Mouse (Mus musculus) embryonic facial prominence, embryonic 14.5 days (tissue): ENCODE data around the gene Arf5. TPM values are rescaled to one million over a fixed set of nuclear protein-coding genes. Genes with fewer than 3 reads are reported as not detected.

Source experiments
- ATAC-seq: fragments of 200-750 bp; cut with Nextera tagmentation; 2 replicates; pipeline ENCODE4 v1.8.0; 2017; ENCODE audit warnings: low read depth, moderate number of reproducible peaks, moderate TSS enrichment
- DNase-seq: peaks from one replicate; pipeline ENCODE4 v3.0.0-alpha.2; 2015; ENCODE audit warnings: low spot score
- H3K27ac ChIP-seq: fragments of 300-500 bp; sonication (generic); replicated peaks from 2 replicates; pipeline ENCODE4 v1.5.1; 2014; ENCODE audit warnings: low read depth, mild to moderate bottlenecking, low read length, moderate library complexity
- H3K27me3 ChIP-seq: fragments of 300-500 bp; sonication (generic); replicated peaks from 2 replicates; pipeline ENCODE4 v1.6.1; 2014; ENCODE audit warnings: low read length; ENCODE audit not compliant: control insufficient read depth, insufficient read depth
- H3K36me3 ChIP-seq: fragments of 300-500 bp; sonication (generic); 2 replicates; pipeline ENCODE4 v1.6.1; 2014; ENCODE audit warnings: low read length, mixed read lengths; ENCODE audit not compliant: control insufficient read depth, insufficient read depth
- H3K4me1 ChIP-seq: fragments of 300-500 bp; sonication (generic); 2 replicates; pipeline ENCODE4 v1.6.1; 2014; ENCODE audit warnings: antibody characterized with exemption, low read length; ENCODE audit not compliant: control insufficient read depth, insufficient read depth
- H3K4me2 ChIP-seq: fragments of 300-500 bp; sonication (generic); 2 replicates; pipeline ENCODE4 v1.6.1; 2014; ENCODE audit warnings: low read depth, mild to moderate bottlenecking, low read length, moderate library complexity, mixed read lengths
- H3K4me3 ChIP-seq: fragments of 300-500 bp; sonication (generic); 2 replicates; pipeline ENCODE4 v1.5.1; 2014; ENCODE audit warnings: low read depth, mild to moderate bottlenecking, low read length
- H3K9ac ChIP-seq: fragments of 300-500 bp; sonication (generic); 2 replicates; pipeline ENCODE4 v1.6.1; 2014; ENCODE audit warnings: low read depth, mild to moderate bottlenecking, low read length, moderate library complexity, mixed read lengths
- H3K9me3 ChIP-seq: fragments of 300-500 bp; sonication (generic); 2 replicates; pipeline ENCODE4 v1.6.1; 2016; ENCODE audit warnings: low read length; ENCODE audit not compliant: control insufficient read depth
- WGBS: fragments of 180-500 bp; shearing (Covaris S2); extraction: QIAGEN DNeasy Blood & Tissue Kit; methylation state at CpG from one replicate; pipeline ENCODE4 v1.1.7; 2014; 5-methylcytosine and 5-hydroxymethylcytosine counted together
- polyA plus RNA-seq: library from polyadenylated mRNA; unstranded; fragments of >200 nt; fragmentation: Nextera tagmentation; extraction: Ambion mirVana; gene quantifications from 2 replicates; pipeline ENCODE4 v1.2.1, GENCODE M21; 2014

Arf5 gene
- polyA plus RNA-seq, 1 experiment from 2014 or later: 353 TPM

DNA sequence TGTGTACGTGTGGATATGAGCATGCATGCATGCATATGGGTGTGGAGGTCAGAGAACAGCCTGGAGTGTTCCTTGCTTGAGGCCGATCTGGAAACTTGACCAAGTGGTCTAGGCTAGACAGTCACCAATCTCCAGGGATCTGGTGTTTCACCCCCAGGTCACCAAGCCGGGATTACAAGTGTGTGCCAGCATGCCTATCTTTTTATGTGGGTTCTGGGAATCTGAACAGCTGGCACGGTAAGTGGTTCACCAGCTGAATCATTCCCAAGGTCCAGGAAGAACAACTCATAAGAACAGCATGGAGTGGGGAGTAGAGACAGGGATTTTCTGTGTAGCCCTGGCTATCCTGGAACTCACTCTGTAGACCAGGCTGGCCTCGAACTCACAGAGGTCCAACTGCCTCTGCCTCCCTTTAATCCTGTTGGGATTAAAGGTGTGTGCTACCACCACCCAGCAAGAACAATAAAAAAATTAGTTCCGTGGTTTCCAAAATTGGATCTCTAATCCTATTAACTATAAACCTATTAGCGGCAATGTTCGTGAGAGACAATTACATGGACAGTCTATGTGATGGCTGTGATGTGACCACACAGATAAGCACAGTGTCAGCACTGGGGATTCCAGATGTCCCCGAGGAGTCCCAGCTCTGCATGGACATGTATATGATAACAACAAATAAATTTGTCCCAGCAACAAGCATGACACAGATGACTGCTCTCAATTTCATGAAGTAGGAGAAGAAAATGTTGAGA lies 48.1 kb downstream of the Arf5 start:
- Histone ChIP-seq H3K4me2 (no peak overlapping the region), H3K9ac (no peak overlapping the region), H3K4me3 (no peak overlapping the region), H3K36me3 (no peaks in the 10 kb centered on the region), H3K9me3 (no peaks in the 10 kb centered on the region), H3K27me3 (no peaks in the 10 kb centered on the region), H3K4me1 (no peaks in the 10 kb centered on the region), H3K27ac (no peak overlapping the region)
- WGBS: 80% methylated on average over 9 of the region's 9 CpGs
- DNase-seq (no peak), ATAC-seq (no peak)

DNA sequence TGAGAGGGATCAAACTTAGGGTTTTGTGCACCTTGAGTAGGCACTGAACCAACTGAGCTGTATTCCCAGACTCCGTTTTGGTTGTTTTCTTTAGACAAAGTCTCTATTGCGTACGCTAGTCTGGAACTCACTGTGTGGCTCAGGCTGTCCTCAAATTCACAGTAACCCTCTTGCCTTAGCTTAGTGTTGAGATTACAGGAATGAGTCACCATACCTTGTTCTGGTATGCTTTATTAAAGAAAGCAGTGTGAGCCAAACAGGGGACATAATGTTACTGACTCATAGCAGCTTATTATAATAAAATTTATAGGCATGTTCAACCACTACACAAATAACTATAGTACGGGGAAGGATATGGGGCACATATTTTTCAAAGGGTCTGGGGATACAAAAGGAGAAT lies 50.9 kb downstream of the Arf5 start:
- Histone ChIP-seq H3K27me3 (no peaks in the 10 kb centered on the region), H3K4me2 (no peak overlapping the region), H3K4me1 (0 out of 2 replicates have a peak, but pooled peaks cover 5% of the 10 kb centered on the region), H3K9me3 (no peaks in the 10 kb centered on the region), H3K27ac (no peak overlapping the region), H3K9ac (no peak overlapping the region), H3K36me3 (no peaks in the 10 kb centered on the region), H3K4me3 (no peak overlapping the region)
- DNase-seq (no peak), ATAC-seq (no peak)
- WGBS: 84% methylated on average over 4 of the region's 4 CpGs

DNA sequence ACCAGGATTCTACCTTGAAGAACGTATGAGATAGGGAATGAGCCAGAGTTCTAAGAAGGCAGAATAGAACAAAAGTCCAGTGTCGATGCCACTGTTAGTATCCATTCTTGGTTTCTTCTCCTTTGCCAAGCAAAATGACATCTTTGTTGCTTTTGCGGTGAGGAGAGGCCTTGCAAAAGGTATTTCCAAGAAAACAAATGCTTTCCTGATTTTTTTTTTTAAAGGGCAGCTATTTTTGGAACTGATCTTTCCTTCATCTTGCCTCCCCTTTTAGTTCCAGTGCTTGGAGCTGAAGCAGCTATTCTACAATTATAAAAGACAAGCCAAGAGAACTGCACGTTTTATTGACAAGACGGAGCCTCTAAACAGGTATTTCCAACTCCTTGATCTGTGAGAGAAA lies 51.5 kb downstream of the Arf5 start, which contains the start of gene Snd1:
Snd1 (plus strand) TSS at position 301 of the 400 bp plus-strand sequence.
- DNase-seq: no peak
- WGBS: 79% methylated on average over 5 of the region's 5 CpGs
- H3K36me3 ChIP-seq: no peaks in the 10 kb centered on the region

More for the DNA sequence above, 51.5 kb downstream of the Arf5 start, which contains the start of gene Snd1:
- Histone ChIP-seq H3K4me3 (no peak within 1 kb of the TSS), H3K9ac (no peak within 1 kb of the TSS), H3K4me2 (no peak within 1 kb of the TSS), H3K27me3 (no peaks in the 10 kb centered on the region), H3K27ac (no peak within 1 kb of the TSS), H3K4me1 (0 out of 2 replicates have a peak, but pooled peaks cover 5% of the 10 kb centered on the region), H3K9me3 (no peaks in the 10 kb centered on the region)
- ATAC-seq: no peak

Other genes starting within 250 kb of the Arf5 start
- gene Zfp800, start 25.6 kb upstream of the Arf5 start, polyA plus RNA-seq: 17.7 and 19.9 TPM in 2 replicates
- gene Fscn3, start 4.2 kb downstream of the Arf5 start, polyA plus RNA-seq: not detected in 2 replicates
- 6.8 and 8.4 TPM in 2 replicates for gene Gcc1, start 4.8 kb downstream of the Arf5 start, polyA plus RNA-seq
- not detected in 2 replicates for gene Pax4, start 25.8 kb downstream of the Arf5 start, polyA plus RNA-seq
- gene Snd1, start 51.6 kb downstream of the Arf5 start, polyA plus RNA-seq: 111 and 120 TPM in 2 replicates